Mouse (Mus musculus) liver, adult 2 months (tissue): ENCODE results near the gene Galnt2.

Experiments
- CTCF ChIP-seq: fragments of 200-500 bp; IDR thresholded peaks from 2 replicates; pipeline ENCODE4 v1.5.1; 2011; ENCODE audit warnings: low read depth, low read length, control low read depth
- POLR2A ChIP-seq: fragments of 200-500 bp; IDR thresholded peaks from 2 replicates; pipeline ENCODE4 v1.6.1; 2011; ENCODE audit warnings: low read length, control low read depth; ENCODE audit not compliant: insufficient read depth; ENCODE audit errors: extremely low read depth

- TF ChIP-seq POLR2A (no peak), CTCF (no peak)
These were observed 33.5 kb downstream of the Galnt2 start for GRCm38 (mm10) chr8:124264671-124265070.
